Mouse (Mus musculus) myocyte (in vitro differentiated cells): ENCODE data around the gene BC048562.

Source experiments
- E2F4 ChIP-seq: IDR thresholded peaks from one replicate; pipeline ENCODE4 v1.6.1; 2011; ENCODE audit warnings: mild to moderate bottlenecking, control low read depth, moderate library complexity; ENCODE audit not compliant: insufficient read depth
- MAX ChIP-seq: IDR thresholded peaks from one replicate; pipeline ENCODE4 v1.6.1; 2011; ENCODE audit warnings: low read depth, mild to moderate bottlenecking, control low read depth
- MYOD1 ChIP-seq, 3 experiments: IDR thresholded peaks; one replicate each; pipeline ENCODE4 v1.6.1; 2011; ENCODE audit warnings: control low read depth in 2 of 3, low read depth in 2 of 3, mild to moderate bottlenecking in 2 of 3, moderate library complexity in 1 of 3; ENCODE audit not compliant: insufficient read length in 2 of 3, control insufficient read depth in 1 of 3
- MYOG ChIP-seq, 3 experiments: IDR thresholded peaks; one replicate each; pipeline ENCODE4 v1.6.1; 2011; ENCODE audit warnings: control low read depth in 2 of 3, low read depth in 2 of 3, mild to moderate bottlenecking in 2 of 3; ENCODE audit not compliant: insufficient read length in 2 of 3, control insufficient read depth in 1 of 3, insufficient read depth in 1 of 3
- POLR2A ChIP-seq: IDR thresholded peaks from one replicate; pipeline ENCODE4 v1.6.1; 2011; ENCODE audit warnings: low read depth, mild to moderate bottlenecking, control low read depth, moderate library complexity; ENCODE audit not compliant: insufficient read length
- POLR2AphosphoS2 ChIP-seq: IDR thresholded peaks from one replicate; pipeline ENCODE4 v1.6.1; 2011; ENCODE audit warnings: low read depth, control low read depth; ENCODE audit not compliant: insufficient read length
- SRF ChIP-seq: IDR thresholded peaks from one replicate; pipeline ENCODE4 v1.6.1; 2011; ENCODE audit warnings: low read depth; ENCODE audit not compliant: control insufficient read depth, insufficient read length
- TCF12 ChIP-seq: IDR thresholded peaks from one replicate; pipeline ENCODE4 v1.6.1; 2011; ENCODE audit warnings: mild to moderate bottlenecking, control low read depth; ENCODE audit not compliant: poor library complexity, insufficient read depth, severe bottlenecking

DNA sequence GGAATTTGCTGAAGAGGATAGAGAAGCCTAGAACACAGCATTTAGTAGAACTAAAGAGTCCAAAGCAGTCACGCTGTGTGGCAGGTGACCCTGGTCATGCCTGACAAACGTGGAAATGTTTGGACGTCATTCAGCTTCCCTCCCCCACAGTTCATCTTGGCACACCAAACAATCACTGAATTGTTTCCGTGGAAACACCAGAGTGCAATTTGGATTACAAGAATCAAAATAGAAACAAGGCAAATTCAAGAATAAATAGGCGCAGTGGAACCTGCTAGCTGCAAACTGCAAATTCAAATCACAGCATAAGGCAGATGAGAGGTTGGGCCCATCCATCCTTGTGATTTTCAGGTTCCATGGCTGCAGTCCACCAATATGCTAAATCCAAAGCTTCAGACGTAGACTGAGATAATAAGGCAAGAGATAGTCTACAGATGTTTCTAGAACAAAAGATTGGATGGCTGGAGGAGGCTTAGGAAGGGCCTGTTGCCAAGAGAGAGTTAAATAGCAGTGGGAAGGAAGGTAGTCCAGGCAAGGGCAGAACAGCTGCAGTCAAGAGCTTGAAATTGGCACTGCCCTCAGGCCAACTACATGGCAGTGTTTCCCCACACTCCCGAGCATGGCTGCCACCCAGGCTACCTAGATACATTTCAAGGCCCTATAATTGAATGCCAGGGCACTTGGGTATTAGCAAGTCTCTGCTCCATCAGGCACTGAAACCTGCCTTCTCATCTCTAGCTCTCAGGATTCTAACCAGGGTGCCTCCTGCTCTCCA is 34.9 kb upstream of the BC048562 start:
- TF ChIP-seq SRF (no peak), E2F4 (no peak), MYOD1 (IDR thresholded peaks at IDR 0.05; ENCODE audit: control insufficient read depth in 1 of 3, insufficient read length in 2 of 3, low read depth in 2 of 3) (peak in 1 of 3 experiments; percentile 69), POLR2A (no peak), MAX (no peak), POLR2AphosphoS2 (no peak), MYOG (IDR thresholded peaks at IDR 0.05; ENCODE audit: control insufficient read depth in 1 of 3, insufficient read depth in 1 of 3, insufficient read length in 2 of 3, low read depth in 2 of 3) (peak in 1 of 3 experiments; percentile 55), TCF12 (no peak)
